Mouse (Mus musculus) neural tube, embryonic 15.5 days (tissue): ENCODE data around the gene Ppan. TPM values are rescaled to one million over a fixed set of nuclear protein-coding genes. Genes with fewer than 3 reads are reported as not detected.
A peak's percentile ranks its signal among the peaks of the same experiment; 100 is the strongest.

ENCODE experiments used
- ATAC-seq: fragments of 200-750 bp; cut with Nextera tagmentation; 2 replicates; pipeline ENCODE4 v1.8.0; 2017; ENCODE audit warnings: mild to moderate bottlenecking, moderate TSS enrichment, moderate library complexity; ENCODE audit not compliant: low FRiP score
- H3K27ac ChIP-seq: fragments of 300-500 bp; sonication (generic); replicated peaks from 2 replicates; pipeline ENCODE4 v1.5.1; 2015; ENCODE audit warnings: mild to moderate bottlenecking, inconsistent platforms
- H3K27me3 ChIP-seq: fragments of 300-500 bp; sonication (generic); replicated peaks from 2 replicates; pipeline ENCODE4 v1.6.1; 2015; ENCODE audit warnings: inconsistent platforms
- H3K36me3 ChIP-seq: fragments of 300-500 bp; sonication (generic); 2 replicates; pipeline ENCODE4 v1.6.1; 2015; ENCODE audit warnings: inconsistent platforms
- H3K4me1 ChIP-seq: fragments of 300-500 bp; sonication (generic); 2 replicates; pipeline ENCODE4 v1.6.1; 2015; ENCODE audit warnings: inconsistent platforms
- H3K4me2 ChIP-seq: fragments of 300-500 bp; sonication (generic); 2 replicates; pipeline ENCODE4 v1.6.1; 2015; ENCODE audit warnings: inconsistent platforms, mild to moderate bottlenecking, moderate library complexity
- H3K4me3 ChIP-seq: fragments of 300-500 bp; sonication (generic); replicated peaks from 2 replicates; pipeline ENCODE4 v1.5.1; 2015; ENCODE audit warnings: mild to moderate bottlenecking, inconsistent platforms
- H3K9ac ChIP-seq: fragments of 300-500 bp; sonication (generic); replicated peaks from 2 replicates; pipeline ENCODE4 v1.6.1; 2015; ENCODE audit warnings: mild to moderate bottlenecking, inconsistent platforms
- H3K9me3 ChIP-seq: fragments of 300-500 bp; sonication (generic); replicated peaks from 2 replicates; pipeline ENCODE4 v1.6.1; 2016; ENCODE audit warnings: inconsistent platforms
- WGBS: fragments of 180-500 bp; shearing (Covaris S2); methylation state at CpG from one replicate; pipeline ENCODE4 v1.1.7; 2015; ENCODE audit warnings: mixed read lengths; 5-methylcytosine and 5-hydroxymethylcytosine counted together
- polyA plus RNA-seq: library from polyadenylated mRNA; unstranded; fragments of >200 nt; fragmentation: Nextera tagmentation; extraction: Ambion mirVana; gene quantifications from 2 replicates; pipeline ENCODE4 v1.2.1, GENCODE M21; 2015

Ppan gene
- polyA plus RNA-seq, 1 experiment from 2014 or later: 49.7 TPM

DNA sequence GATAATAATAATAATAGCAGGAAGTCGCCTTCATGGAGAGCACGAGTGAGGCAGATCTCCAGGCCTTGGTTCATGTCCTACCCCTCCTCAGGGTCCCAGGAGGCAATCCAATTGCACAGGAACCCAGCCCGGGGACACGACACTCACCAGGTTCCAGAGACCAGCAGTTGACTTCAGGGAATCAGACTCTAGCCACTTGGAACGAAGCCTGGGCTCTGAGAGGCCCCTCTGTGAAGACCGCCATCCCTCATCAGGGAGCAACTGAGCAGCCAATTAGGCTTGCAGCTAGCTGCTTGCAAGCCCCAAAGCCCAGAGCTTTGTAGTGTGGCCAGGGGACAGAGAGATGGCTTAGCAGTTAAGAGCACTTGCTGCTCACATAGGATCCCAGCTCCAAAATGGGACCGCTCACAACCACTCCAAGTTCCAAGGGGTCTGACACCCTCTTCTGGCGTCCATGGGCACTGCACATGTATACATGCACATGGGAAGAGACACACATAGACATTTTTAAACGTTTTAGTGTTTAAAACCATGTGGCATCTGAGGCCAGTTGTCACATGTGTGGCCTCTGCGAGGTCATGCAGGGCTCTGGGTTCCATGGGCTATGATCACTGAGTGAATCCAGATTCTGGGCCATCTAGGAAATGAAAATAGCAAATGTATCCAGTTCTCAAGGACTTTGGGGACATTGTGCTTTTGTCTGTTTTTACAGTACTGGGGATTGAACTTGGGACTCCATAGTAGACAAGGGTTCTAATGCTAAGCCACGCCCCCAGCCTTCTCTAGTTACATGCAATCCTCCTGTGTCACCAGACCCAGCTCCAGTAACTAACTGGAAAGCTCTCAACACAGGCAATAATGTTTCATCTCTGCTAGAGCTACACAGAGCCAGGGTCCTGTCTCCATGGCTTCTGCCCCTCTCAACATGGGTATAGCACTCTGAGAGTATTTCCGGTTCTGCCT, 17.5 kb upstream of the Ppan start:
- Histone ChIP-seq H3K9me3 (no peaks in the 10 kb centered on the region), H3K4me3 (no peak overlapping the region), H3K36me3 (no peaks in the 10 kb centered on the region), H3K27ac (no peak overlapping the region), H3K9ac (no peak overlapping the region), H3K4me1 (peaks cover 10% of the 10 kb centered on the region), H3K27me3 (peaks cover 48% of the 10 kb centered on the region), H3K4me2 (no peak overlapping the region)
- WGBS: 75% methylated on average over 12 of the region's 12 CpGs
- ATAC-seq: no peak

- H3K9ac ChIP-seq: no peak overlapping the region
- H3K4me3 ChIP-seq: no peak overlapping the region
- no peak overlapping the region for H3K27ac ChIP-seq
- no peak overlapping the region for H3K4me2 ChIP-seq
- H3K4me1 ChIP-seq: peaks cover 22% of the 10 kb centered on the region
- H3K9me3 ChIP-seq: no peaks in the 10 kb centered on the region
- H3K36me3 ChIP-seq: no peaks in the 10 kb centered on the region
- no peak for ATAC-seq
- 91% methylated on average over 10 of the region's 10 CpGs for WGBS
- peaks cover 34% of the 10 kb centered on the region for H3K27me3 ChIP-seq
Measured at GRCm38 (mm10) chr9:20872991-20873390, 15.0 kb upstream of the Ppan start.

- no peak for ATAC-seq
- H3K4me2 ChIP-seq: no peak overlapping the region
Measured at GRCm38 (mm10) chr9:20873521-20873920, 14.5 kb upstream of the Ppan start.

DNA sequence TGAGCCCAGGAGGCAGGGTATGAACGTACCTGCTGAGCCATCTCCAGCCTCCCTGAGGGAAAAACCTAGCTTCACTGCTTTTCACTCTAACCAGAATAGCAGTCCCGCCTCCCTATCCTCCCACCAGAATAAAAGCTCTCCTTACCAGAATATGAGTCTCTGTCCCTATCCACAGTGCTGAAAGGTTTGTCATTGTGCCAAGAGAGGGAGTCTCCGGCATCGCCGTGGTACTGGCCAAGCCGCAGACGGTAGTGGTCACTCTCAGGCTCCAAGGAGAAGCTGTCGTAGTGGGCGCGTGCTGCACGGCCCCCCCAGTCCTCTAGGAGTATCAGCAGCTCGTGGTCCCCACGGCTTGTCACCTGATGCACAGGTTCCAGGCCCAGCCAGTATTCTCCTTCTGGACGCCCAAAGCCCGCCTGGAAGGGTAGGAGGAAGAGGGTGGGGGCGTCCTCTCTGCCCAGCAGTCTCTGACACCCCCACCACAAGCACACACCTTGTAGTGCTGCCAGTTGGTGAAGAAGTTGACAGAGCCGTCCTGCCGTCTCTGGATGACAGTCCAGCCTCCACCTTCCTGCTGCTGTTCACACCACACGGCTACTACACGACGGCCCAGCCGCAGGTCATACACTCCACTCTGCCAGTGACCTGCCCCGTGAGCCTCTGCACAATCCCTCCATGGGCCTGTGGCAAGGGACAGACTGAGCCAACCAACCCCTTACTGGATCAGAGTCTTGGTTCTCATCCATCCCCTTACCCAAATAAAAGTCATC, 12.8 kb upstream of the Ppan start:
- no peaks in the 10 kb centered on the region for H3K36me3 ChIP-seq
- no peak overlapping the region for H3K4me3 ChIP-seq
- no peak overlapping the region for H3K27ac ChIP-seq
- no peaks in the 10 kb centered on the region for H3K9me3 ChIP-seq
- 71% methylated on average over 23 of the region's 23 CpGs for WGBS
- no peak overlapping the region for H3K4me2 ChIP-seq
- no peak overlapping the region for H3K9ac ChIP-seq
- no peak for ATAC-seq
- H3K27me3 ChIP-seq: peaks cover 14% of the 10 kb centered on the region
- peaks cover 18% of the 10 kb centered on the region for H3K4me1 ChIP-seq

More at GRCm38 (mm10) chr9:20873521-20873920, 14.5 kb upstream of the Ppan start:
- Histone ChIP-seq H3K27me3 (peaks cover 31% of the 10 kb centered on the region), H3K4me1 (peaks cover 21% of the 10 kb centered on the region), H3K9ac (no peak overlapping the region), H3K9me3 (no peaks in the 10 kb centered on the region), H3K36me3 (no peaks in the 10 kb centered on the region), H3K4me3 (no peak overlapping the region), H3K27ac (no peak overlapping the region)
- 92% methylated on average over 12 of the region's 12 CpGs for WGBS

GRCm38 (mm10) chr9:20876318-20877117, 11.5 kb upstream of the Ppan start:
- Histone ChIP-seq H3K36me3 (no peaks in the 10 kb centered on the region), H3K4me1 (peaks cover 18% of the 10 kb centered on the region), H3K4me3 (no peak overlapping the region), H3K4me2 (no peak overlapping the region), H3K27ac (no peak overlapping the region), H3K9ac (no peak overlapping the region), H3K9me3 (no peaks in the 10 kb centered on the region), H3K27me3 (0 out of 2 replicates have a peak, but pooled peaks cover 3% of the 10 kb centered on the region)
- 79% methylated on average over 8 of the region's 9 CpGs for WGBS
- ATAC-seq: no peak

GRCm38 (mm10) chr9:20877118-20878040, 10.6 kb upstream of the Ppan start:
- H3K36me3 ChIP-seq: no peaks in the 10 kb centered on the region
- H3K9ac ChIP-seq: peak overlapping the region; percentile 45
- peaks cover 18% of the 10 kb centered on the region for H3K4me1 ChIP-seq
- peak overlapping the region; percentile 96 for H3K27ac ChIP-seq
- H3K9me3 ChIP-seq: no peaks in the 10 kb centered on the region
- H3K27me3 ChIP-seq: 0 out of 2 replicates have a peak, but pooled peaks cover under 1% of the 10 kb centered on the region
- peak overlapping the region; percentile 45 for H3K4me3 ChIP-seq
- WGBS: 33% methylated on average over 14 of the region's 14 CpGs
- peak; percentile 4; the same call in 1 of the 2 replicates for ATAC-seq
- peak overlapping the region; percentile 67 for H3K4me2 ChIP-seq

DNA sequence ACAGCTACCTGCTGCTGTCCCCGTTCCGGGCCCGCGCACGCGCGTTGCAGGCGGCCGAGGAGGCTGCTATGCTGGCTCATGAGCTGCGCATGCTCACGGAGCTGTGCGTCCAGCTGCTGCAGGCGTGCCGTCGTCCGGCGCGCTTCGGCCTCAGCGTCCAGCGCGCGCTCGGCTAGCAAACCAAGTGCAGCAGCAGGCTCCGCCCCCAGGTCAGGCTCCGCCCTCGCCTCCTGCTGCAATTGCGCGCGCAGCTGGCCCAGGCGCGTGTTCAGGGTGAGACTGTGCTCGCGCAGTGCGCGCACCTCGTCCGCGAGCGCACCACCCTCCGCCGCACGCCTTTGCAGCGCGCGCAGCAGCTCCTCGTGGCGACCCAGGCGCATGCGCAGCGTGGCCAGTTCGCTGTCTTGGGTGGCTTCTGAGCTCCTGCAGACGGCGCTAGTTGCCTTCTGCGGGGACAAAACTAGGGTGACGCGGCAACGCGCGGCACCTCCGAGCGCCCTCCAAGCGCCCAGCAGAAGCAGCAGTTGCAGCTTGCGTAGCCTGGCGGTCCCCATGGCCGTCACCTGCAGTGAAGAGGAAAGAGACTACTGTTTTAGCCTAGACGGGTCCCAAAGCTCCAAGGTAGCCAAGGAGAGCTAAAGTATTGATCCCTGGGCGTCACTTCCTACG, 9.8 kb upstream of the Ppan start:
- peak; percentile 93 for ATAC-seq
- peak overlapping the region; percentile 45 for H3K4me3 ChIP-seq
- peak overlapping the region; percentile 52 for H3K9ac ChIP-seq
- under 1% methylated on average over 69 of the region's 69 CpGs for WGBS
- peak overlapping the region; percentile 96 for H3K27ac ChIP-seq
- H3K27me3 ChIP-seq: no peaks in the 10 kb centered on the region
- no peaks in the 10 kb centered on the region for H3K36me3 ChIP-seq
- H3K4me2 ChIP-seq: peak overlapping the region; percentile 67
- H3K4me1 ChIP-seq: peaks cover 18% of the 10 kb centered on the region
- no peaks in the 10 kb centered on the region for H3K9me3 ChIP-seq

DNA sequence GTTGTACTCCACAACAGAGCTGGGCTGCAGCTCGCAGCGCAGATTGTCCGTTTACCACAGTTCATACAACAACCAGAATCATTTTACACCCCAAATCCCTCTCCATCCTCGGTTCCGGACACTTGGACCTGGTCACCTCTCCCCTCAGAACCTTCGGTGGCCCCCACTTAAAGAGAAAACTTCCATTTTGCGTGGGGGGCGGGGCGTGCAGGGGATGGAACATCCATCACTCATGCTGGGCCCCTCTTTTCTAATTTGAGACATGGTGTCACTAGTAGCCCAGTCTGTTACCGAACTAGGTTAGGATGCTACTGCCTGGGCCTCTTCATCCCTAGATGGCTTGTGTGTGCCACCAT, 9.3 kb upstream of the Ppan start:
- ATAC-seq: peak; percentile 16
- Histone ChIP-seq H3K27ac (peak overlapping the region; percentile 96), H3K27me3 (no peaks in the 10 kb centered on the region), H3K4me3 (peak overlapping the region; percentile 45), H3K4me1 (peaks cover 18% of the 10 kb centered on the region), H3K9me3 (no peaks in the 10 kb centered on the region), H3K36me3 (no peaks in the 10 kb centered on the region), H3K4me2 (peak overlapping the region; percentile 67), H3K9ac (peak overlapping the region; percentile 52)
- WGBS: 15% methylated on average over 10 of the region's 10 CpGs

- H3K4me1 ChIP-seq: peaks cover 18% of the 10 kb centered on the region
- H3K9ac ChIP-seq: peak within 1 kb of the TSS; percentile 52
- no peak for ATAC-seq
- WGBS: 92% methylated on average over 13 of the region's 13 CpGs
- H3K4me3 ChIP-seq: peak within 1 kb of the TSS; percentile 45
- H3K27me3 ChIP-seq: no peaks in the 10 kb centered on the region
- H3K36me3 ChIP-seq: no peaks in the 10 kb centered on the region
- no peaks in the 10 kb centered on the region for H3K9me3 ChIP-seq
- H3K27ac ChIP-seq: peak within 1 kb of the TSS; percentile 96
- peak within 1 kb of the TSS; percentile 67 for H3K4me2 ChIP-seq
Measured at GRCm38 (mm10) chr9:20879097-20879792, 8.7 kb upstream of the Ppan start, which contains the start of gene Angptl6. Angptl6 (minus strand) TSS chr9:20879727.
